In genomic region chr1:119648205-119649111, GRCm38 (mm10) we compare ENCODE assay signal across 8 mouse cellular contexts. TPM values are rescaled to one million over a fixed set of nuclear protein-coding genes. Genes with fewer than 3 reads are reported as not detected.
A peak's percentile ranks its signal among the peaks of the same experiment; 100 is the strongest.
DNase-seq lines count a peak whose midpoint lies in the region; ATAC-seq and TF ChIP-seq lines count a peak whose summit lies in the region.

Gene Epb41l5 (minus strand): TSS chr1:119649000.

- TF ChIP-seq POLR2A in embryonic fibroblast, embryonic 13.5 days (IDR thresholded peaks at IDR 0.05; ENCODE audit: low read depth, low read length) = peak; percentile 23; the same call in 1 of the 2 replicates

- under 1% methylated on average over 86 of the region's 86 CpGs for WGBS in heart, embryonic 10.5 days
- WGBS in kidney, embryonic 14.5 days = under 1% methylated on average over 85 of the region's 86 CpGs
- under 1% methylated on average over 86 of the region's 86 CpGs for WGBS in limb, embryonic 15.5 days
- WGBS in midbrain, postnatal 0 days = under 1% methylated on average over 85 of the region's 86 CpGs

- peak; percentile 97 for ATAC-seq in kidney, embryonic 14.5 days (ENCODE audit: low FRiP score, low TSS enrichment)
- peak; percentile 85 for ATAC-seq in limb, embryonic 15.5 days (ENCODE audit: insufficient number of reproducible peaks, low FRiP score, low TSS enrichment, low read depth)
- peak; percentile 94 for ATAC-seq in midbrain, postnatal 0 days (ENCODE audit: low FRiP score)

- H3K4me3 ChIP-seq in C2C12 (ENCODE audit: insufficient read depth, poor library complexity, severe bottlenecking) = peak within 1 kb of the TSS; percentile 69
- H3K4me3 ChIP-seq in embryonic fibroblast, embryonic 13.5 days (ENCODE audit: insufficient read depth, low read length) = peak within 1 kb of the TSS; percentile 89
- peak within 1 kb of the TSS; percentile 82 for H3K4me3 ChIP-seq in heart, embryonic 10.5 days
- peak within 1 kb of the TSS; percentile 62 for H3K4me3 ChIP-seq in kidney, embryonic 14.5 days (ENCODE audit: low read length)
- peak within 1 kb of the TSS; percentile 84 for H3K4me3 ChIP-seq in limb, embryonic 15.5 days
- H3K4me3 ChIP-seq in midbrain, postnatal 0 days (ENCODE audit: low read depth, low read length) = peak within 1 kb of the TSS; percentile 89

- H3K4me1 ChIP-seq in embryonic fibroblast, embryonic 13.5 days (ENCODE audit: control insufficient read depth, insufficient read depth, low read length) = no peaks in the 10 kb centered on the region
- peaks cover 17% of the 10 kb centered on the region for H3K4me1 ChIP-seq in heart, embryonic 10.5 days
- peaks cover 8% of the 10 kb centered on the region for H3K4me1 ChIP-seq in kidney, embryonic 14.5 days (ENCODE audit: control insufficient read depth, insufficient read depth, low read length)
- H3K4me1 ChIP-seq in limb, embryonic 15.5 days = no peaks in the 10 kb centered on the region; the same call in 1 of the 2 replicates
- no peaks in the 10 kb centered on the region for H3K4me1 ChIP-seq in midbrain, postnatal 0 days (ENCODE audit: insufficient read depth, low read length)

- H3K36me3 ChIP-seq in C2C12 (ENCODE audit: control insufficient read depth, insufficient read depth) = no peaks in the 10 kb centered on the region
- H3K36me3 ChIP-seq in heart, embryonic 10.5 days = no peaks in the 10 kb centered on the region
- no peaks in the 10 kb centered on the region for H3K36me3 ChIP-seq in kidney, embryonic 14.5 days (ENCODE audit: control insufficient read depth, insufficient read depth, low read length)
- no peaks in the 10 kb centered on the region for H3K36me3 ChIP-seq in limb, embryonic 15.5 days
- H3K36me3 ChIP-seq in midbrain, postnatal 0 days (ENCODE audit: insufficient read depth, low read length) = no peaks in the 10 kb centered on the region

- no peaks in the 10 kb centered on the region for H3K79me2 ChIP-seq in C2C12 (ENCODE audit: control insufficient read depth, insufficient read depth)

- peak within 1 kb of the TSS; percentile 80 for H3ac ChIP-seq in C2C12 (ENCODE audit: control insufficient read depth, insufficient read length, low read depth)

- DNase-seq in brain, adult 2 months (ENCODE audit: low read depth, low spot score) = peak; percentile 80
- peak; percentile 95 for DNase-seq in heart, embryonic 10.5 days (ENCODE audit: low spot score)
- peak; percentile 92 for DNase-seq in midbrain, postnatal 0 days (ENCODE audit: low spot score)
- DNase-seq in spleen, postnatal 14 days (ENCODE audit: low spot score in 2 of 2) = peak; percentile 51 to 60

- TF ChIP-seq CTCF in C2C12 (IDR thresholded peaks at IDR 0.05; ENCODE audit: control insufficient read depth, insufficient read depth, insufficient read length) = no peak
- no peak for TF ChIP-seq CTCF in embryonic fibroblast, embryonic 13.5 days (IDR thresholded peaks at IDR 0.05; ENCODE audit: borderline replicate concordance, insufficient read depth, low read length)
- no peak for TF ChIP-seq CTCF in midbrain, postnatal 0 days (IDR thresholded peaks at IDR 0.05)

- no peaks in the 10 kb centered on the region for H3K9me3 ChIP-seq in heart, embryonic 10.5 days
- H3K9me3 ChIP-seq in kidney, embryonic 14.5 days (ENCODE audit: control insufficient read depth, low read length) = no peaks in the 10 kb centered on the region
- H3K9me3 ChIP-seq in limb, embryonic 15.5 days = no peaks in the 10 kb centered on the region
- no peaks in the 10 kb centered on the region for H3K9me3 ChIP-seq in midbrain, postnatal 0 days (ENCODE audit: low read length)

- H3K9ac ChIP-seq in kidney, embryonic 14.5 days (ENCODE audit: low read depth, low read length) = peak within 1 kb of the TSS; percentile 71
- H3K9ac ChIP-seq in limb, embryonic 15.5 days = peak within 1 kb of the TSS; percentile 60
- peak within 1 kb of the TSS; percentile 76 for H3K9ac ChIP-seq in midbrain, postnatal 0 days (replicated peaks; ENCODE audit: low read length, poor library complexity, severe bottlenecking)

- no peaks in the 10 kb centered on the region for H3K79me3 ChIP-seq in C2C12 (ENCODE audit: low read depth)

- H3K27ac ChIP-seq in embryonic fibroblast, embryonic 13.5 days (ENCODE audit: insufficient read depth, low read length) = no peak within 1 kb of the TSS
- H3K27ac ChIP-seq in heart, embryonic 10.5 days = peak within 1 kb of the TSS; percentile 91
- H3K27ac ChIP-seq in kidney, embryonic 14.5 days (ENCODE audit: low read depth, low read length) = peak within 1 kb of the TSS; percentile 85
- peak within 1 kb of the TSS; percentile 73 for H3K27ac ChIP-seq in limb, embryonic 15.5 days
- H3K27ac ChIP-seq in midbrain, postnatal 0 days (ENCODE audit: low read depth, low read length) = peak within 1 kb of the TSS; percentile 76

- H3K4me2 ChIP-seq in kidney, embryonic 14.5 days (replicated peaks; ENCODE audit: low read depth, low read length) = peak within 1 kb of the TSS; percentile 67
- peak within 1 kb of the TSS; percentile 81 for H3K4me2 ChIP-seq in limb, embryonic 15.5 days
- H3K4me2 ChIP-seq in midbrain, postnatal 0 days (ENCODE audit: low read depth, low read length, poor library complexity, severe bottlenecking) = peak within 1 kb of the TSS; percentile 87

- no peaks in the 10 kb centered on the region for H3K27me3 ChIP-seq in C2C12 (ENCODE audit: control insufficient read depth, insufficient read depth, insufficient read length)
- H3K27me3 ChIP-seq in heart, embryonic 10.5 days (ENCODE audit: insufficient read depth, poor library complexity, severe bottlenecking) = no peaks in the 10 kb centered on the region
- no peaks in the 10 kb centered on the region for H3K27me3 ChIP-seq in kidney, embryonic 14.5 days (ENCODE audit: control insufficient read depth, insufficient read depth, low read length)
- H3K27me3 ChIP-seq in limb, embryonic 15.5 days = no peaks in the 10 kb centered on the region
- no peaks in the 10 kb centered on the region for H3K27me3 ChIP-seq in midbrain, postnatal 0 days (ENCODE audit: insufficient read depth, low read length)

TF ChIP-seq in C2C12, 6 proteins besides CTCF, POLR2A, EP300 and RAD21:
- TF ChIP-seq USF1 (IDR thresholded peaks at IDR 0.05; ENCODE audit: low read depth) (no peak), MAX (IDR thresholded peaks at IDR 0.05) (no peak), MYOD1 (IDR thresholded peaks at IDR 0.05; ENCODE audit: control insufficient read depth, insufficient read length, low read depth) (no peak), CEBPB (IDR thresholded peaks at IDR 0.05; ENCODE audit: low read depth) (no peak)

RNA-seq across cellular contexts. Expression of gene Epb41l5, which starts in this region (rescaled TPM):
- polyA plus RNA-seq in C2C12 (2012; fragmentation: generic; extraction: Trizol) = 1.3 TPM
- 2.7 and 2.8 TPM in 2 replicates for polyA plus RNA-seq in embryonic fibroblast, embryonic 13.5 days (2011; ENCODE audit: insufficient read length, low read depth, missing spikeins)
- 31.6 and 35.4 TPM in 2 replicates for polyA plus RNA-seq in heart, embryonic 10.5 days (2016; fragmentation: Nextera tagmentation; extraction: Ambion mirVana)
- 43.4 and 80.2 TPM in 2 replicates for polyA plus RNA-seq in kidney, embryonic 14.5 days (2014; fragmentation: Nextera tagmentation; extraction: Ambion mirVana)
- polyA plus RNA-seq in limb, embryonic 15.5 days (2015; fragmentation: Nextera tagmentation; extraction: Ambion mirVana) = 11.3 and 13.7 TPM in 2 replicates
- total RNA-seq in midbrain, postnatal 0 days (2014; rRNA removed) = 12.8 and 17.9 TPM in 2 replicates
- 12.2 and 13.5 TPM in 2 replicates for polyA plus RNA-seq in midbrain, postnatal 0 days (2015; fragmentation: Nextera tagmentation; extraction: Ambion mirVana)
